Mouse (Mus musculus) testis, adult 2 months (tissue): ENCODE measurements around the gene Coq8b.

Source experiments
- CTCF ChIP-seq: fragments of 200-500 bp; IDR thresholded peaks from 2 replicates; pipeline ENCODE4 v1.5.1; 2012; ENCODE audit warnings: low read depth, mild to moderate bottlenecking, inconsistent platforms, low read length, moderate library complexity; ENCODE audit not compliant: control insufficient read depth, insufficient read depth, insufficient replicate concordance
- POLR2A ChIP-seq: fragments of 200-500 bp; IDR thresholded peaks from 2 replicates; pipeline ENCODE4 v1.6.1; 2012; ENCODE audit warnings: low read depth, mild to moderate bottlenecking, inconsistent platforms, low read length, moderate library complexity; ENCODE audit not compliant: control insufficient read depth

DNA sequence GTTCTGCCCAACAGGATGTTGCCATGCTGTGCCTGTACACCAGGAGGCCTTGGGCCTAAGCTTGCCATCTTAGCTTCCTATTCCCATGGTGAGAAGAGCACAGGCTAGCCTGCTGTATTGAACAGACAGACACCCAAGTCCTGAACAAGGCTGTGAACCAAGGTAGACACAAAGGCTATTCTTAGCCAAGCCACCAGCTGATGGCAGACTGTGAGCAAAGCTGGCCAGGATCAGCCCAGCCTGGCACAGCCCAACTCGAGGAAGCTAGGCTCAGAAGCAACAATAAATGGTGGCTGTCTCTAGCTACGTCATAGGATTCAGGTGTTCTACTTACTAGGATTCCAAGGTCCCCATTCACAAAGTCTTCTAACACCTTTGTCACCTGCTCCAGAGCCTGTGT, 20.2 kb upstream of the Coq8b start:
- TF ChIP-seq POLR2A (no peak), CTCF (no peak)
